Mouse (Mus musculus): ENCODE results near the gene Aida. TPM values are rescaled to one million over a fixed set of nuclear protein-coding genes. Genes with fewer than 3 reads are reported as not detected.

Aida gene
- total and polyA plus RNA-seq, 3 experiments: 17.7 to 36.0 TPM; not detected in 1

GRCm38 (mm10) chr1:183264145-183265008 is 32.0 kb upstream of the Aida start (continued):
- TF ChIP-seq E2F4 (IDR thresholded peaks at IDR 0.05; ENCODE audit: borderline replicate concordance, low read depth, low read length) (no peak), MYB (IDR thresholded peaks at IDR 0.05; ENCODE audit: low read depth, low read length) (no peak), MAX (IDR thresholded peaks at IDR 0.05; ENCODE audit: low read length) (peak; percentile 65), ELF1 (IDR thresholded peaks at IDR 0.05; ENCODE audit: low read depth, low read length) (no peak), CHD1 (IDR thresholded peaks at IDR 0.05; ENCODE audit: low read depth, low read length) (no peak), SIN3A (IDR thresholded peaks at IDR 0.05; ENCODE audit: low read length) (peak; percentile 50; the same call in 1 of the 2 replicates), UBTF (IDR thresholded peaks at IDR 0.05; ENCODE audit: borderline replicate concordance, insufficient read depth, low read depth, low read length) (no peak), POLR2AphosphoS5 (IDR thresholded peaks at IDR 0.05; ENCODE audit: borderline replicate concordance, low read depth, low read length) (no peak), MYC (IDR thresholded peaks at IDR 0.05; ENCODE audit: low read depth, low read length) (peak; percentile 82; the same call in 1 of the 2 replicates), ZC3H11A (IDR thresholded peaks at IDR 0.05; ENCODE audit: low read depth, low read length) (no peak), ZMIZ1 (IDR thresholded peaks at IDR 0.05; ENCODE audit: low read depth, low read length) (no peak; the same call in 1 of the 2 replicates), BHLHE40 (IDR thresholded peaks at IDR 0.05; ENCODE audit: borderline replicate concordance, low read depth, low read length) (no peak)

- H3K27ac ChIP-seq (ENCODE audit: control insufficient read depth, low read depth, low read length): peak overlapping the region; percentile 77
- H3K36me3 ChIP-seq (ENCODE audit: control insufficient read depth in 1 of 2, insufficient read depth in 2 of 2, low read length in 2 of 2): peaks cover 0 to 22% of the 10 kb centered on the region in 2 experiments; a peak in 2 of 4 replicates
- peak; percentile 86 for DNase-seq (ENCODE audit: low read depth, low spot score)
- no peaks in the 10 kb centered on the region for H3K9me3 ChIP-seq (replicated peaks; ENCODE audit: insufficient read depth, low read length)
- H3K4me3 ChIP-seq (ENCODE audit: control insufficient read depth in 1 of 2, insufficient read depth in 1 of 2, low read depth in 2 of 2, low read length in 2 of 2): peak overlapping the region; percentile 36 to 43
- peaks cover 3 to 26% of the 10 kb centered on the region in 2 experiments; a peak in 3 of 4 replicates for H3K4me1 ChIP-seq (ENCODE audit: control insufficient read depth in 1 of 2, insufficient read depth in 2 of 2, low read length in 2 of 2)
- no peaks in the 10 kb centered on the region for H3K27me3 ChIP-seq (ENCODE audit: control insufficient read depth in 1 of 2, insufficient read depth in 2 of 2, low read length in 2 of 2)
- no peaks in the 10 kb centered on the region for H3K79me2 ChIP-seq (ENCODE audit: control insufficient read depth, insufficient read depth, low read length, poor library complexity)
- peak overlapping the region; percentile 60 for H3K9ac ChIP-seq (ENCODE audit: control insufficient read depth, low read depth, low read length, poor library complexity, severe bottlenecking)
- TF ChIP-seq MXI1 (IDR thresholded peaks at IDR 0.05; ENCODE audit: low read depth, low read length) (peak; percentile 14; the same call in 1 of the 2 replicates), GABPA (IDR thresholded peaks at IDR 0.05; ENCODE audit: low read depth, low read length) (no peak), RCOR1 (IDR thresholded peaks at IDR 0.05; ENCODE audit: low read depth, low read length) (no peak), NRF1 (IDR thresholded peaks at IDR 0.05; ENCODE audit: insufficient read depth, low read depth, low read length, poor library complexity, severe bottlenecking) (no peak), HCFC1 (IDR thresholded peaks at IDR 0.05; ENCODE audit: low read depth, low read length) (peak; percentile 79), USF2 (IDR thresholded peaks at IDR 0.05; ENCODE audit: borderline replicate concordance in 1 of 2, insufficient read depth in 1 of 2, low read depth in 1 of 2, low read length in 2 of 2) (peak in 1 of 2 experiments; percentile 73; a peak in 2 of 4 replicates), MAZ (IDR thresholded peaks at IDR 0.05; ENCODE audit: low read depth, low read length) (no peak), POLR2AphosphoS5 (IDR thresholded peaks at IDR 0.05; ENCODE audit: borderline replicate concordance, low read depth, low read length) (no peak), EP300 (IDR thresholded peaks at IDR 0.05; ENCODE audit: low read depth in 1 of 2, low read length in 2 of 2) (peak; percentile 43 to 50; a peak in 3 of 4 replicates), ELF1 (IDR thresholded peaks at IDR 0.05; ENCODE audit: low read depth, low read length) (peak; percentile 89), ZMIZ1 (IDR thresholded peaks at IDR 0.05; ENCODE audit: low read depth, low read length) (no peak), UBTF (IDR thresholded peaks at IDR 0.05; ENCODE audit: borderline replicate concordance, insufficient read depth, low read depth, low read length) (no peak), SIN3A (IDR thresholded peaks at IDR 0.05; ENCODE audit: low read length) (peak; percentile 64), ETS1 (IDR thresholded peaks at IDR 0.05; ENCODE audit: low read depth, low read length) (peak; percentile 76; the same call in 1 of the 2 replicates), USF1 (IDR thresholded peaks at IDR 0.05; ENCODE audit: low read depth, low read length) (peak; percentile 94), TCF12 (IDR thresholded peaks at IDR 0.05; ENCODE audit: low read depth, low read length) (peak; percentile 57; the same call in 1 of the 2 replicates), RAD21 (IDR thresholded peaks at IDR 0.05; ENCODE audit: low read depth, low read length) (no peak), NELFE (IDR thresholded peaks at IDR 0.05; ENCODE audit: low read depth, low read length) (no peak; the same call in 1 of the 2 replicates), ZKSCAN1 (IDR thresholded peaks at IDR 0.05; ENCODE audit: low read depth, low read length) (no peak), ZNF384 (IDR thresholded peaks at IDR 0.05; ENCODE audit: low read depth, low read length) (no peak), E2F4 (IDR thresholded peaks at IDR 0.05; ENCODE audit: borderline replicate concordance, low read depth, low read length) (no peak), JUND (IDR thresholded peaks at IDR 0.05; ENCODE audit: low read depth, low read length) (peak; percentile 95), CHD1 (IDR thresholded peaks at IDR 0.05; ENCODE audit: low read depth, low read length) (no peak), BHLHE40 (IDR thresholded peaks at IDR 0.05; ENCODE audit: borderline replicate concordance, low read depth, low read length) (peak; percentile 76; the same call in 1 of the 2 replicates), KAT2A (conservative IDR thresholded peaks at IDR 0.05; ENCODE audit: low read depth, low read length) (no peak; the same call in 1 of the 2 replicates)
Measured at GRCm38 (mm10) chr1:183265921-183266467, 30.4 kb upstream of the Aida start.

Measured in MEL (cell line).